Mouse (Mus musculus) hindbrain, postnatal 0 days (tissue): Measurements from ENCODE around the gene Pi4k2a. TPM values are rescaled to one million over a fixed set of nuclear protein-coding genes. Genes with fewer than 3 reads are reported as not detected.

Experiments
- ATAC-seq: fragments of 200-750 bp; cut with Nextera tagmentation; 2 replicates; pipeline ENCODE4 v1.8.0; 2017; ENCODE audit warnings: mild to moderate bottlenecking, moderate TSS enrichment, moderate library complexity
- DNase-seq: peaks from one replicate; pipeline ENCODE4 v3.0.0-alpha.2; 2015; ENCODE audit warnings: low spot score
- H3K27ac ChIP-seq: fragments of 300-500 bp; sonication (generic); 2 replicates; pipeline ENCODE4 v1.5.1; 2014; ENCODE audit warnings: mild to moderate bottlenecking
- H3K27me3 ChIP-seq: fragments of 300-500 bp; sonication (generic); 2 replicates; pipeline ENCODE4 v1.6.1; 2014; ENCODE audit warnings: low read length, mixed read lengths; ENCODE audit not compliant: insufficient read depth
- H3K36me3 ChIP-seq: fragments of 300-500 bp; sonication (generic); 2 replicates; pipeline ENCODE4 v1.6.1; 2014; ENCODE audit warnings: low read length, mixed read lengths; ENCODE audit not compliant: insufficient read depth
- H3K4me1 ChIP-seq: fragments of 300-500 bp; sonication (generic); 2 replicates; pipeline ENCODE4 v1.6.1; 2014; ENCODE audit warnings: antibody characterized with exemption, low read length, mixed read lengths; ENCODE audit not compliant: insufficient read depth
- H3K4me2 ChIP-seq: fragments of 300-500 bp; sonication (generic); 2 replicates; pipeline ENCODE4 v1.6.1; 2014; ENCODE audit warnings: low read depth, mild to moderate bottlenecking, low read length, moderate library complexity, mixed read lengths
- H3K4me3 ChIP-seq: fragments of 300-500 bp; sonication (generic); 2 replicates; pipeline ENCODE4 v1.5.1; 2014; ENCODE audit warnings: low read length
- H3K9ac ChIP-seq: fragments of 300-500 bp; sonication (generic); replicated peaks from 2 replicates; pipeline ENCODE4 v1.6.1; 2014; ENCODE audit warnings: mild to moderate bottlenecking, low read length, moderate library complexity, mixed read lengths
- H3K9me3 ChIP-seq: fragments of 300-500 bp; sonication (generic); 2 replicates; pipeline ENCODE4 v1.6.1; 2016; ENCODE audit warnings: low read length, mixed read lengths
- CTCF ChIP-seq: IDR thresholded peaks from 2 replicates; pipeline ENCODE4 v1.5.1; 2016; ENCODE audit warnings: antibody characterized with exemption, control low read depth, low read depth
- WGBS: fragments of 180-500 bp; shearing (Covaris S2); extraction: QIAGEN DNeasy Blood & Tissue Kit; methylation state at CpG from one replicate; pipeline ENCODE4 v1.1.7; 2014; 5-methylcytosine and 5-hydroxymethylcytosine counted together
- polyA plus RNA-seq: library from polyadenylated mRNA; unstranded; fragments of >200 nt; fragmentation: Nextera tagmentation; extraction: Ambion mirVana; gene quantifications from 2 replicates; pipeline ENCODE4 v1.2.1, GENCODE M21; 2015
- total RNA-seq: library from RNA; depleted of rRNA; stranded (reverse); fragments of >200 nt; gene quantifications from 2 replicates; pipeline ENCODE4 v1.2.3, GENCODE M21; 2014

Pi4k2a gene
- total and polyA plus RNA-seq, 2 experiments from 2014 or later, result 21.7 to 36.4 TPM

DNA sequence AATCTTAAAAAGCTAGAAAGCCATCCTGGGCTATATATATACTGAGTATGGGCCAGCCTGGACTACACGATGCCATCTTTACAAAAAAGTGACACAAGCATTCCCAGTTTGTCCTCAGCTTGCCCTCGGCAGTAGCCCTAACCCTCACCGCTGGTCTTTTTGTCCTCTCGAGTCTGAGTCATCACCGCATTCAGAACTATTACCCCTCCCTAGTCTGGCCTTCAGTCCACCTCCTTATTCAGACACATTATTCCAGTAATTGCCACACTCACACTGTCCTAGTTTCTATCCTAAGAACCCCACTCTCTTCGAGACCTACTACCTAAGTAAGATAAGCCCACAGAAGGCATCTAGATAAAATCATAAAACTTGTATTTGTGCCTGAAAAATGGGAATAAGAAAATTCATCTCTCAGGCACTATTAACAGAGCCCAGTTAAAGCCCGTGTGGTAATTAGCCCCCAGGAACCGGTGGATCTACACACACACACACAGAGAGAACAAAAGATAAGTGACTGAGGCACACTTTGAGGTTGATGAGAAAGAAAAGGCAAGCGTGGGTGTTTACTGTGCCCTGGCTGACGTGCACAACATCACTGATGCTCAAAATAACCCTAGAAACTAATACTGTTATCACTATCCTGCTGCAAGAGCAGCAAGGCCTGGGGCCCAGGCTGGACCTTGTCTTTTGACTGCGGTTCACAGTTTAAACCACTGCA lies 35.4 kb downstream of the Pi4k2a start:
- Histone ChIP-seq H3K27ac (no peak overlapping the region), H3K4me2 (no peak overlapping the region), H3K4me1 (peaks cover 19% of the 10 kb centered on the region), H3K27me3 (no peaks in the 10 kb centered on the region), H3K4me3 (no peak overlapping the region), H3K9ac (no peak overlapping the region), H3K9me3 (no peaks in the 10 kb centered on the region), H3K36me3 (peaks cover 18% of the 10 kb centered on the region; the same call in 1 of the 2 replicates)
- no peak for DNase-seq
- no peak for ATAC-seq
- TF ChIP-seq CTCF, result no peak
- 75% methylated on average over 11 of the region's 11 CpGs for WGBS

GRCm38 (mm10) chr19:42126219-42126605 lies 35.9 kb downstream of the Pi4k2a start:
- Histone ChIP-seq H3K27me3 (no peaks in the 10 kb centered on the region), H3K36me3 (peaks cover 13% of the 10 kb centered on the region; the same call in 1 of the 2 replicates), H3K4me1 (peaks cover 19% of the 10 kb centered on the region), H3K4me3 (no peak overlapping the region), H3K27ac (no peak overlapping the region), H3K4me2 (no peak overlapping the region), H3K9me3 (no peaks in the 10 kb centered on the region), H3K9ac (no peak overlapping the region)
- DNase-seq (no peak), ATAC-seq (no peak)
- WGBS, result 87% methylated on average over 6 of the region's 6 CpGs
- no peak for TF ChIP-seq CTCF

DNA sequence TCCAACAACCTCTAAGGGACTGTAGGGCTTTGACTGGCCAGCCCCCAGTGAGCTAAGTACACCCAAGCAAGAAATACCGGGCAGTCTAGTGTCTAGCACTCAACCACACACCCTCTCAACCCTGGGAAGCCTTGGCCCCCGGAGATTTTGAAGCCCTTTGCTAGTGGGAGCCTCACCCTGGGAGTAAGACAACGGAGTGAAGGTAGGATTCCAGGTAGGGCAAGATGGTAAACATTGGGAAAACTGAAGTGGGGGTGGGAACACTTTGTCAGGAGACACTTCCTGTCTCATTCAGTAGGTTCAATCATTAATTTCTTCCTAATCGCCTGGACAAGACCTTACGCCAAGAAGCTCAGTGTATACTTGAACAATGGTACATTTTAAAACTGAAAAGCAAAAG lies 36.8 kb downstream of the Pi4k2a start:
- ATAC-seq (no peak), DNase-seq (no peak)
- TF ChIP-seq CTCF, result no peak
- no peak overlapping the region for H3K27ac ChIP-seq
- no peak overlapping the region for H3K4me3 ChIP-seq
- H3K4me2 ChIP-seq, result no peak overlapping the region
- H3K27me3 ChIP-seq, result no peaks in the 10 kb centered on the region
- 0 out of 2 replicates have a peak, but pooled peaks cover 5% of the 10 kb centered on the region for H3K36me3 ChIP-seq
- no peak overlapping the region for H3K9ac ChIP-seq
- peaks cover 19% of the 10 kb centered on the region for H3K4me1 ChIP-seq
- no peaks in the 10 kb centered on the region for H3K9me3 ChIP-seq
- 93% methylated on average over 5 of the region's 5 CpGs for WGBS

DNA sequence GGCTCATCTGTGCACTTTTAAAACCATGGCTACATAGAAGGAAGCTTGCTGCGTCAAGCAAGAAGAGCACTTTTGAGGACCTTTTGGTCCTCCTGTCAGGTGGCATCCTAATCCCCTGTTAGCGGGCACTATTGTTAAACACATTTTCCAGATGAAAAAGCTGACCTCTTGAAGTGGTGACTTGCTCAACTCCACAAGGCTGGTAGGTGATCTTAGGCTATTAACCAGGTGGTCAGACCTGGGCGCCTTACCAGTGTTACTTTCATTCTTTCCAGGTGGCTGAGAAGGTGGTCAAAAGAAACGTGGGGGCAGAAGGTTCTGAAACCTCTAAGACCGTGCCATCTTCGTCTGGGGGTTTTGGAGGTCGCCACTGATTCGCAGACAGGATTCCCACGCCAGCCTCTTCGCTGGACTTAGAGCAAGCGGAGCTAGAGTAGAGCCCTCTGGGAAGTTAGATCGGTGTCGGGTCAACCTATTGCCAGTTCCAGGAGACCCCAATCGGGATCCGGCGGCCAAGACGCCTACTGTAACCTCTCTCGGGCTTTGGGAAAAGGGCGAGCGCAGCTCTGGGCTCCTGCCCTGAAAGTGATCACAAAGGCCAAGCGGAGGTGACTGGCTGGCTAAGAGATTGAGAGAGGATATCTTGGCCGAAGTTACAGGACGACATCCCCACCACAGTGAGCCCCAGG lies 37.9 kb downstream of the Pi4k2a start:
- ATAC-seq (no peak), DNase-seq (no peak)
- Histone ChIP-seq H3K27ac (peak overlapping the region; percentile 28; the same call in 1 of the 2 replicates), H3K4me3 (peak overlapping the region; percentile 57), H3K4me2 (peak overlapping the region; percentile 100), H3K9ac (peak overlapping the region; percentile 64), H3K36me3 (0 out of 2 replicates have a peak, but pooled peaks cover 3% of the 10 kb centered on the region), H3K4me1 (peaks cover 19% of the 10 kb centered on the region), H3K27me3 (no peaks in the 10 kb centered on the region), H3K9me3 (no peaks in the 10 kb centered on the region)
- TF ChIP-seq CTCF, result no peak
- WGBS, result 7% methylated on average over 23 of the region's 23 CpGs

DNA sequence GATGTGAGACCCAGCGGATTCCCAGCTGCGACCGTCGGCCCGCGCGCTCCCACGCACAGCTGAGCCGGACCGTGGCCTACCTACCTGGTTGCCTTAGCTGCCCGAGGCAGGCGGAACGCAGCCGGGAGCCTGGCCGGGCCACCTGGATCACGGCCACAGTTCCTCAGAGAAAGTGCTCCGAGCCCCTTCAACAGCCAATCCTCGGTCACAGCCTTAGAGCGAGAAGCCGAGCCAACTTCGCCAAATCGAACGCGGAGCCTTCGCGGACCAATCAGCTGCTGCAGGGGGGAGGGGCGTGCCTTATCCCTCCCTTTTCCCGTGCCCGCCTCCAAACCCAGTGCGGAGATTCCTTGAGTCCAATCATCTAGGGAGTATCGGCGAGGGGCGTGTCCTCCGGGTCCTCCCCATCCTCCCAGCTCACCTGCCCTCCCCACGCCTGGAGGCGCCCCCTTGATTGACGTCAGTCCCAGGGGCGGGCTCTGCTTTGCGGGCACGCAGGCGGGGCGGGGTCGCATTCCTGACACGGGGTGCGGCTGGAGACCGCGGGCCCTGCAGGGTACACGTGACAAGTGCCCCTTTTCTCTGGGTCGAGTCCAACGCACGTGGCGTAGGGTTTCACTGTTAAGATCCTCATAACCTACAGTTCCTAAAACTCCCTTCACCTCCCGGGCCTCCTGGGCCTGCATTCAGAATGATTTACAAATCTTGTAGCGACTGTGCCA lies 38.7 kb downstream of the Pi4k2a start, which contains the start of gene Avpi1:
Gene Avpi1 (minus strand): TSS at position 273 of the 722 bp plus-strand sequence.
- no peaks in the 10 kb centered on the region for H3K9me3 ChIP-seq
- no peak for TF ChIP-seq CTCF
- H3K27ac ChIP-seq, result peak within 1 kb of the TSS; percentile 28; the same call in 1 of the 2 replicates
- ATAC-seq (peak; percentile 96), DNase-seq (peak; percentile 97)
- peak within 1 kb of the TSS; percentile 100 for H3K4me2 ChIP-seq
- peaks cover 19% of the 10 kb centered on the region for H3K4me1 ChIP-seq
- under 1% methylated on average over 45 of the region's 54 CpGs for WGBS
- peak within 1 kb of the TSS; percentile 64 for H3K9ac ChIP-seq
- peak within 1 kb of the TSS; percentile 57 for H3K4me3 ChIP-seq
- H3K36me3 ChIP-seq, result no peaks in the 10 kb centered on the region
- no peaks in the 10 kb centered on the region for H3K27me3 ChIP-seq

DNA sequence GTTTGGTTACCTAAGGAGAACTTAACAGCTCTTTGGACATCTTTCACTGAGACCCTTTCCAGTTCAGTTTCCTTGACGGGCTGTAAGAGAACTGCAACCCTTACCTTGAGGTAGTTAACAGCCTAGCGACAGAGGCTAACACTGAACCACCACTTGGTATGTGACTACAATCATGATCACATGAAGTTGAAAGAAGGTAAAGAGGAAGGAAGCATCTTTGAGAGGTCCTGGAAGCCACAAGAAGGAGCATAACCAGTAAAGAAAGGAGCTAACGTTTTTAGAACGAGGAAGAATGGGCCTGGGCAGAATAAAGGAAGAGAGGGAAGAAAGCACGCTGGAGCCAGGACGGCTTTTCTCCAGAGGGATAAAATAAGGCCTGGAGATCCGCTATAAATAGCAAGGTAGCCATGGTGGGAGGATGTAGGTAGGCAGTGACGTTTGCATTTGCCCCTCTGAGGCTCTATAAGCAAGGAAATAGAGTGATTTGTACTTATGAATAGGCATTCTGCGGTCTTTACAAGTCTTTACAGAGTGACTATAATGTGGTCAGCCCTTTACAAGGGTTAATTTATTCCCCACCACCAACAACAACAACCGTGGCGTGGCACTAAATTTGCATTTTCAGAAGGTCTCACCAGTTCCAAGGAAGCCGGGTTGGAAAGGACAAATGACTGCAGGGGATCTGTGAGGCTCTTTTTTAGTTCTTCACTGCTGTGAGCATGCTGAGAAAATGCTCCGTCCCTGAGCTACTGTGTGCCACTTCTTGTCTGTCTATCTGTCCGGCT lies 39.4 kb downstream of the Pi4k2a start:
- no peak for DNase-seq
- Histone ChIP-seq H3K27me3 (no peaks in the 10 kb centered on the region), H3K27ac (peak overlapping the region; percentile 27; the same call in 1 of the 2 replicates), H3K9me3 (no peaks in the 10 kb centered on the region), H3K36me3 (no peaks in the 10 kb centered on the region), H3K9ac (no peak overlapping the region), H3K4me3 (peak overlapping the region; percentile 57), H3K4me1 (peaks cover 19% of the 10 kb centered on the region), H3K4me2 (peak overlapping the region; percentile 100)
- WGBS, result 10% methylated on average over 14 of the region's 14 CpGs
- ATAC-seq, result peak; percentile 15; the same call in 1 of the 2 replicates
- TF ChIP-seq CTCF, result no peak
